Mouse (Mus musculus): ENCODE data around the gene Actrt3. TPM values are rescaled to one million over a fixed set of nuclear protein-coding genes. Genes with fewer than 3 reads are reported as not detected.

Actrt3 gene
- polyA plus RNA-seq, 1 experiment from 2014 or later, result not detected

- H3K36me3 ChIP-seq, result no peaks in the 10 kb centered on the region
- no peak overlapping the region for H3K9ac ChIP-seq (replicated peaks)
- H3K4me3 ChIP-seq, result no peak overlapping the region
- H3K4me2 ChIP-seq (replicated peaks), result no peak overlapping the region
- no peak overlapping the region for H3K27ac ChIP-seq (replicated peaks)
- ATAC-seq (ENCODE audit: low FRiP score, low read depth), result no peak
- H3K27me3 ChIP-seq, result no peaks in the 10 kb centered on the region
- 65% methylated on average over 6 of the region's 6 CpGs for WGBS
- no peaks in the 10 kb centered on the region for H3K9me3 ChIP-seq
- no peaks in the 10 kb centered on the region for H3K4me1 ChIP-seq
Observed at GRCm38 (mm10) chr3:30560677-30561314, 38.9 kb downstream of the Actrt3 start.

- WGBS, result 69% methylated on average over 6 of the region's 6 CpGs
- no peak overlapping the region for H3K4me3 ChIP-seq
- H3K4me1 ChIP-seq, result no peaks in the 10 kb centered on the region
- ATAC-seq (ENCODE audit: low FRiP score, low read depth), result no peak
- no peaks in the 10 kb centered on the region for H3K36me3 ChIP-seq
- H3K27me3 ChIP-seq, result 0 out of 2 replicates have a peak, but pooled peaks cover 5% of the 10 kb centered on the region
- no peak overlapping the region for H3K4me2 ChIP-seq (replicated peaks)
- no peaks in the 10 kb centered on the region for H3K9me3 ChIP-seq
- no peak overlapping the region for H3K27ac ChIP-seq (replicated peaks)
- no peak overlapping the region for H3K9ac ChIP-seq (replicated peaks)
Observed at GRCm38 (mm10) chr3:30553741-30554140, 46.0 kb downstream of the Actrt3 start.

DNA sequence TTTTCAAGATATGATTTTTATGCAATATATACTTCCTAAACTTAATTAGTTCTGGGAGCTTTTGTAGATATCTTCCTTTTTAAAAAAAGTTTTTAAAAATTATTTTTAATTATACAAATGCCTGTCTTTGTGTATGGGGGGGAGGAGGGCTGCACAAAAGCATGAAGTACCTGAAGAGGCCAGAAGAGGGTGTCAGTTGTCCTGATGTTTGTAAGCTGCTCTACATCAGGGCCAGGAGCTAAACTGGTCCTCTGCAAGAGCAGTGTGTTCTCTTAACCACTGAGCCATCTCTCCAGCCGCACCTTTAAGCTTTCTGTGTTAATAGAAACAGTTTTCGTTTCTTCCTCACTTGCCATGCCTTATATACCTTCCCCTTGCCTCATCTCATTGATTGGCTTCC lies 49.5 kb downstream of the Actrt3 start:
- WGBS, result 56% methylated on average over 2 of the region's 2 CpGs
- H3K9me3 ChIP-seq, result no peaks in the 10 kb centered on the region
- H3K4me2 ChIP-seq (replicated peaks), result no peak overlapping the region
- H3K27me3 ChIP-seq, result 0 out of 2 replicates have a peak, but pooled peaks cover 5% of the 10 kb centered on the region
- no peaks in the 10 kb centered on the region for H3K36me3 ChIP-seq
- H3K4me3 ChIP-seq, result no peak overlapping the region
- no peak overlapping the region for H3K9ac ChIP-seq (replicated peaks)
- no peaks in the 10 kb centered on the region for H3K4me1 ChIP-seq
- no peak overlapping the region for H3K27ac ChIP-seq (replicated peaks)
- no peak for ATAC-seq (ENCODE audit: low FRiP score, low read depth)

- 0 out of 2 replicates have a peak, but pooled peaks cover 5% of the 10 kb centered on the region for H3K27me3 ChIP-seq
- ATAC-seq (ENCODE audit: low FRiP score, low read depth), result no peak
- no peaks in the 10 kb centered on the region for H3K36me3 ChIP-seq
- 86% methylated on average over 7 of the region's 7 CpGs for WGBS
- no peak overlapping the region for H3K4me2 ChIP-seq (replicated peaks)
- no peaks in the 10 kb centered on the region for H3K9me3 ChIP-seq
- no peak overlapping the region for H3K27ac ChIP-seq (replicated peaks)
- no peaks in the 10 kb centered on the region for H3K4me1 ChIP-seq
- no peak overlapping the region for H3K9ac ChIP-seq (replicated peaks)
- no peak overlapping the region for H3K4me3 ChIP-seq
Observed at GRCm38 (mm10) chr3:30548928-30549327, 50.8 kb downstream of the Actrt3 start.

- no peak within 1 kb of the TSS for H3K4me2 ChIP-seq (replicated peaks)
- 83% methylated on average over 3 of the region's 3 CpGs for WGBS
- no peak for ATAC-seq (ENCODE audit: low FRiP score, low read depth)
Observed at GRCm38 (mm10) chr3:30547908-30548307, 51.8 kb downstream of the Actrt3 start, which contains the start of gene Mecom. Gene Mecom (minus strand): TSS chr3:30548008.

More at GRCm38 (mm10) chr3:30547908-30548307, 51.8 kb downstream of the Actrt3 start, which contains the start of gene Mecom:
- no peaks in the 10 kb centered on the region for H3K9me3 ChIP-seq
- no peaks in the 10 kb centered on the region for H3K4me1 ChIP-seq
- no peak within 1 kb of the TSS for H3K9ac ChIP-seq (replicated peaks)
- no peaks in the 10 kb centered on the region for H3K27me3 ChIP-seq
- no peak within 1 kb of the TSS for H3K27ac ChIP-seq (replicated peaks)
- H3K36me3 ChIP-seq, result no peaks in the 10 kb centered on the region
- H3K4me3 ChIP-seq, result no peak within 1 kb of the TSS

Other genes starting within 250 kb of the Actrt3 start
- 25.9 and 33.2 TPM in 2 replicates for gene Mecom, start 51.9 kb downstream of the Actrt3 start, polyA plus RNA-seq (2016; fragmentation: Nextera tagmentation; extraction: Ambion mirVana)
- 34.7 and 39.6 TPM in 2 replicates for gene Mynn, start 2.1 kb upstream of the Actrt3 start, polyA plus RNA-seq (2016; fragmentation: Nextera tagmentation; extraction: Ambion mirVana)
- not detected in 2 replicates for gene Lrriq4, start 44.6 kb upstream of the Actrt3 start, polyA plus RNA-seq (2016; fragmentation: Nextera tagmentation; extraction: Ambion mirVana)
- 0.88 and 1.3 TPM in 2 replicates for gene Lrrc34, start 47.9 kb upstream of the Actrt3 start, polyA plus RNA-seq (2016; fragmentation: Nextera tagmentation; extraction: Ambion mirVana)
- gene Lrrc31, start 99.9 kb upstream of the Actrt3 start, polyA plus RNA-seq (2016; fragmentation: Nextera tagmentation; extraction: Ambion mirVana), result not detected in 2 replicates
- not detected in 2 replicates for gene Samd7, start 146.4 kb upstream of the Actrt3 start, polyA plus RNA-seq (2016; fragmentation: Nextera tagmentation; extraction: Ambion mirVana)
- gene Sec62, start 192.9 kb upstream of the Actrt3 start, polyA plus RNA-seq (2016; fragmentation: Nextera tagmentation; extraction: Ambion mirVana), result 80.2 and 88.0 TPM in 2 replicates